Mouse (Mus musculus): ENCODE results near the gene Ppp6r2.

GRCm38 (mm10) chr15:89307461-89307860 lies 96.1 kb downstream of the Ppp6r2 start:
- no peak for TF ChIP-seq CTCF (IDR thresholded peaks at IDR 0.05; ENCODE audit: control insufficient read depth, insufficient read depth, low read length)
- TF ChIP-seq POLR2A (IDR thresholded peaks at IDR 0.05; ENCODE audit: borderline replicate concordance, control insufficient read depth, low read depth, low read length), result no peak
